Mouse (Mus musculus): Measurements from ENCODE around the gene Actr1a. TPM values are rescaled to one million over a fixed set of nuclear protein-coding genes. Genes with fewer than 3 reads are reported as not detected.

Gene Actr1a
- 172 and 185 TPM in 2 replicates for polyA plus RNA-seq (2016; fragmentation: Nextera tagmentation; extraction: Ambion mirVana)

DNA sequence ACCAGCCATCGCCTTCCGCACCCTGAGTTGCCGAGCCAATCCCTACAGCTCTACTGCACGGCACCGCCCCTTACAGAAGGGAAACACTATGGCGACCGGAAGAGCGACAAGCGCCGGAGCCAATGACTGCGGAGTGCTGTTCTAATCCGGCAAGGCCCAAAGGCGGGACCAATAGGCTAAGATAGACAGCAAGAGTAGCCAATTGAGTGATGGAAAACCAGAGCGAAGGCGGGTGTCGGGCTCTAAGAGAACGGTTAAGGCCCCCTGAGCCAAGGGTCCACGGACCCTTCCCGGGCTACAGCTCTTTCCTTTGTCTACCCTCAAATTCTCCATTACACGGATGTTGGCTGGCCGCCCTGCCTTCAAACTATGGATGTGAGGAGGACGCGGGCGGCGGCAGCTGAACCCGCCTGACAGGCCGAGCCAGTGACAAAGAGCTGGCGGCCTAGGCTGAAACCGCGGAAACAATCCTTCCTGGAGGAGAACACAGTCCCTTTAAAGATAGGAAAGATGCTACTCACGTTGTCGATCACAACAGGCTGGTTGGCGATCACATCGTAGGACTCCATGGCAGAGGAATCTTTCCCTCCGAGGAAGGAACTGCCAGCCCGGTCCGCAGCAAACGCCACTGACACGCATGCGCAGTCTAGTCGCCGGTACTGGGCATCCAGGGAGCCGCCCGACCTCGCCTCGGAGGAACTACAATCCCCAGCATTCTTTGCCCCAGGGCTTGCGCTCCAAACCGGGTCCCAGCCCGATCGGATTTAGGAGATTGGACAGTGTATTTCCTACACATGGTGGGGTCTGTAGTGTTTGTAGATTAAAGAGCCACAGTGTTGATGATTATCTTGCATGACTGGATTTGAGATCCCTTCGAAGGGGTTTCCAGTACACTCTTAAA lies at the start of gene Actr1a:
Gene Actr1a (minus strand): TSS at position 640 of the 901 bp plus-strand sequence.
- Histone ChIP-seq H3K9me3 (no peaks in the 10 kb centered on the region), H3K4me3 (peak within 1 kb of the TSS; percentile 89), H3K27ac (peak within 1 kb of the TSS; percentile 92), H3K27me3 (ENCODE audit: poor library complexity, severe bottlenecking) (no peaks in the 10 kb centered on the region), H3K4me1 (peaks cover 48% of the 10 kb centered on the region), H3K36me3 (replicated peaks) (peaks cover 10% of the 10 kb centered on the region)
- peak; percentile 96 for DNase-seq (ENCODE audit: extremely low spot score, low spot score)
- WGBS = under 1% methylated on average over 51 of the region's 51 CpGs

- WGBS = 5% methylated on average over 6 of the region's 6 CpGs
- peaks cover 63% of the 10 kb centered on the region for H3K4me1 ChIP-seq
- peak overlapping the region; percentile 73 for H3K27ac ChIP-seq
- DNase-seq (ENCODE audit: extremely low spot score, low spot score) = peak; percentile 78
- no peaks in the 10 kb centered on the region for H3K27me3 ChIP-seq (ENCODE audit: poor library complexity, severe bottlenecking)
- no peaks in the 10 kb centered on the region for H3K9me3 ChIP-seq
- H3K4me3 ChIP-seq = no peak overlapping the region
- H3K36me3 ChIP-seq (replicated peaks) = no peaks in the 10 kb centered on the region
These were observed 48.7 kb upstream of the Actr1a start for GRCm38 (mm10) chr19:46444209-46444608.

GRCm38 (mm10) chr19:46443509-46443908 lies 48.0 kb upstream of the Actr1a start:
- Histone ChIP-seq H3K36me3 (replicated peaks) (no peaks in the 10 kb centered on the region), H3K4me3 (peak overlapping the region; percentile 22; the same call in 1 of the 2 replicates), H3K4me1 (peaks cover 58% of the 10 kb centered on the region), H3K27me3 (ENCODE audit: poor library complexity, severe bottlenecking) (no peaks in the 10 kb centered on the region), H3K27ac (peak overlapping the region; percentile 73), H3K9me3 (no peaks in the 10 kb centered on the region)
- 7% methylated on average over 6 of the region's 6 CpGs for WGBS
- DNase-seq (ENCODE audit: extremely low spot score, low spot score) = peak; percentile 39

- WGBS = 3% methylated on average over 7 of the region's 7 CpGs
- Histone ChIP-seq H3K27ac (peak overlapping the region; percentile 65), H3K4me1 (peaks cover 44% of the 10 kb centered on the region), H3K4me3 (no peak overlapping the region), H3K9me3 (0 out of 2 replicates have a peak, but pooled peaks cover 3% of the 10 kb centered on the region), H3K36me3 (replicated peaks) (peaks cover 19% of the 10 kb centered on the region), H3K27me3 (ENCODE audit: poor library complexity, severe bottlenecking) (no peaks in the 10 kb centered on the region)
- DNase-seq (ENCODE audit: extremely low spot score, low spot score) = peak; percentile 36
These were observed 39.9 kb upstream of the Actr1a start for GRCm38 (mm10) chr19:46435492-46435891.

- Histone ChIP-seq H3K36me3 (replicated peaks) (peaks cover 22% of the 10 kb centered on the region), H3K4me1 (peaks cover 44% of the 10 kb centered on the region), H3K27me3 (ENCODE audit: poor library complexity, severe bottlenecking) (no peaks in the 10 kb centered on the region), H3K27ac (peak overlapping the region; percentile 78), H3K4me3 (no peak overlapping the region), H3K9me3 (0 out of 2 replicates have a peak, but pooled peaks cover 3% of the 10 kb centered on the region)
- 64% methylated on average over 9 of the region's 9 CpGs for WGBS
- DNase-seq (ENCODE audit: extremely low spot score, low spot score) = no peak
These were observed 39.0 kb upstream of the Actr1a start for GRCm38 (mm10) chr19:46434591-46434990.

DNA sequence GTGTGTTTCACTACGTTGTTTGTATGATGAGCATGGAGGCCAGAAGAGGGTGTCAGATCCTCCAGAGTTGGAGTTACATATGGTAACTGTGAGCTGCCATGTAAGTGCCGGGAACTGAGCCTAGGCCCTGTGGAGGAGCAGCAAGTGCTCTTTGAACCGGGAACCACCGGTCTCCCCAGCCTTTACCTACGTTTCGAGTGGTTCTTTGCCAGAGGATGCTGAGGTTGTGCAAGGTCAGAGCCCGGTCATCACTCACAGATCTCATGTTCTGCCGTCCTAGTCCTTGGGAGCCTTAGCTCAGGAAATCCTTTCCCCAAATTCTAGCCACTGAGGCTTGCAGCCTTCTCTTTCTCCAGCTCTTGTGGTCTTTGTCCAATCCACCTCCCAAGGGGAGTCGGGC lies 38.6 kb upstream of the Actr1a start:
- Histone ChIP-seq H3K36me3 (replicated peaks) (peaks cover 25% of the 10 kb centered on the region), H3K9me3 (0 out of 2 replicates have a peak, but pooled peaks cover 3% of the 10 kb centered on the region), H3K4me3 (no peak overlapping the region), H3K4me1 (peaks cover 44% of the 10 kb centered on the region), H3K27me3 (ENCODE audit: poor library complexity, severe bottlenecking) (no peaks in the 10 kb centered on the region), H3K27ac (peak overlapping the region; percentile 78)
- WGBS = 68% methylated on average over 9 of the region's 9 CpGs
- DNase-seq (ENCODE audit: extremely low spot score, low spot score) = no peak

GRCm38 (mm10) chr19:46433712-46434111 lies 38.2 kb upstream of the Actr1a start:
- peaks cover 44% of the 10 kb centered on the region for H3K4me1 ChIP-seq
- peak overlapping the region; percentile 78 for H3K27ac ChIP-seq
- H3K4me3 ChIP-seq = no peak overlapping the region
- WGBS = 64% methylated on average over 7 of the region's 7 CpGs
- 0 out of 2 replicates have a peak, but pooled peaks cover 7% of the 10 kb centered on the region for H3K9me3 ChIP-seq
- H3K36me3 ChIP-seq (replicated peaks) = peaks cover 29% of the 10 kb centered on the region
- no peaks in the 10 kb centered on the region for H3K27me3 ChIP-seq (ENCODE audit: poor library complexity, severe bottlenecking)
- no peak for DNase-seq (ENCODE audit: extremely low spot score, low spot score)

DNA sequence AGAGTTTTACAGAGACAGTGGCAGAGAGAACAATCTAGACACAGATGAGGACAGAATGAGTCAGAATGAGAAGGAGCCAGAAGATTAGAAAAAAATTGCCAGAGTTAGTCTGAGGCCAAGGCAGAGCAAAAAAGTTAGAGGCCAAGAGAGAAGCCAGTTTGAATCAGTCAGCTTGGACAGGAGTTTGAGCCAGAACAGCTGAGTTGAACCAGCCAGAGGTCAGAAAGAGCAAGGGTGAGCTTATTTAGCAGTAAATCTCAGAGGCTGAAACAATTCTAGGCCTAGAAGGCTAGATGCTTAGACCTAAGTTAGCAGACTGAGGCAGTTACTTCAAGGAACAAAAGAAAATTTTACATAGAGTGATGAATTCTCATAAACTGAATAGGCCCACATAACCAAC lies 33.7 kb upstream of the Actr1a start:
- Histone ChIP-seq H3K27ac (no peak overlapping the region), H3K4me3 (no peak overlapping the region), H3K27me3 (ENCODE audit: poor library complexity, severe bottlenecking) (no peaks in the 10 kb centered on the region), H3K9me3 (peaks cover 7% of the 10 kb centered on the region; the same call in 1 of the 2 replicates), H3K4me1 (peaks cover 28% of the 10 kb centered on the region), H3K36me3 (replicated peaks) (peaks cover 68% of the 10 kb centered on the region)
- no peak for DNase-seq (ENCODE audit: extremely low spot score, low spot score)

DNA sequence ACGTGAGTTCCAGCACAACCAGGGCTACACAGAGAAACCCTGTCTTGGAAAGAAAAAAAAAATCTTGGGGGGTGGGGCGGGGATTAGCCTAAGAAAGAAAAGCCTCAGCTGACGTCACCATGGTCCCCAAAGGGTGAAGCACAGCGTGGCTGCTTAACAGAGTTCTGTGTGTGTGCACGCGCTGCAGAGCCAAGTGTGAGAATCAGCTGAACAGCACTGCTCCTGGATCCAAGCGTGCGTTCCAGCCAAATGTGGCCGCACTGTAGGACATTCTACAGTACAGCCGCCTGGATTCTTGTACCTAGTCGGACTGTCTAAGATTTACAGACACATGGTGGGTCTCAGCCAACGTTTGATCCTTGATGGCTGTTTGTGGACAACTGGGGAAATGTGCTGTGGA lies 30.9 kb upstream of the Actr1a start:
- Histone ChIP-seq H3K27me3 (ENCODE audit: poor library complexity, severe bottlenecking) (no peaks in the 10 kb centered on the region), H3K36me3 (replicated peaks) (peaks cover 54% of the 10 kb centered on the region), H3K4me3 (no peak overlapping the region), H3K4me1 (peaks cover 39% of the 10 kb centered on the region), H3K9me3 (peaks cover 6% of the 10 kb centered on the region; the same call in 1 of the 2 replicates), H3K27ac (no peak overlapping the region; the same call in 1 of the 2 replicates)
- 73% methylated on average over 12 of the region's 12 CpGs for WGBS
- DNase-seq (ENCODE audit: extremely low spot score, low spot score) = no peak

- peaks cover 48% of the 10 kb centered on the region for H3K36me3 ChIP-seq (replicated peaks)
- H3K9me3 ChIP-seq = peaks cover 4% of the 10 kb centered on the region; the same call in 1 of the 2 replicates
- H3K4me1 ChIP-seq = peaks cover 43% of the 10 kb centered on the region
- 89% methylated on average over 8 of the region's 8 CpGs for WGBS
- no peak overlapping the region for H3K4me3 ChIP-seq
- DNase-seq (ENCODE audit: extremely low spot score, low spot score) = no peak
- no peak overlapping the region for H3K27ac ChIP-seq
- no peaks in the 10 kb centered on the region for H3K27me3 ChIP-seq (ENCODE audit: poor library complexity, severe bottlenecking)
These were observed 29.7 kb upstream of the Actr1a start for GRCm38 (mm10) chr19:46425266-46425665.

DNA sequence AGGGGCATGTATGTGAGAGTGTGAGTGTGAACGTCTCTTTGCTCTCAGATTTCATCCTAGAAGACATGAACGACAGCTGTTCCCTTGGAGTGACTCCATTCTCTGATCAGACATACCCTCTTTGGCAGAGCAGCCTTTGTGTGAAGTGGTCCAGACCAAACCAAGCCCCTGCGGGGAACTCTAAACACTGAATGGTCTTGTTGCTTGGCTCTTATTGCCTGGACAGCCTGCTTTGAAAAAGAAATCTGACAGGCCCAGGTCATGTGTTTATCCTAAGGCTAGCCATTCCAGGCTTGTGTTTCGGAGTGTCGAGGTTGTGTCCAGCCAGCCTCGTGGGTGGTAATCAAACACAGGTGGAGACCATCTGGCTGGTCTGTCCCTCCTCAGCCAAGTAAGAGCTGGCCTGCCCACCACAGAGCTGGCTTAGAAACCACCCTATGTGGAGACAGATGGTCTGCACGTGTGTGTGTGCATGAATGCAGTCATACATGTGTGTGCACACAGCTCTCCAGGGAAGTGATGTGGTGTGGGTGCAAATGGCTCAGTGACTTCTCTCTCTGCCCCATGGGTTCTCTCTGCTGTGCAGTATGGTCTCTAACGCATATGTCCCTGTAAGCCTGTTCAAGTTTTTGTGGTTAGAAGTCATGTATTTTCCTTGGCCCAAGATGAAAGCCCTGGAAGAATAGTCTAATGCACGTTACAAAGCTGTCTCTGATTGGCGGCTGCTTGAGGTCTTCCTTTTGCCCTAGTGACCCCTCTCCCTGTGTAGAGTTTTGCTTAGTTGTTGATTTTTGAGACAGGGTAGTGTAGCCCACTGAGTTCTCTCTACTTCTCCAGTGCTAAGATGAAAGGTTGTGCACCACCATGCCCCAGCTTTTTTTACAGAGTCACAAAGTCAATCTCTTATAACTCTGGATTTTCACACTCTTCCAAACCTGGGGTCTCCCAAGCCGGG lies 27.1 kb upstream of the Actr1a start:
- H3K36me3 ChIP-seq (replicated peaks) = peaks cover 29% of the 10 kb centered on the region
- H3K4me1 ChIP-seq = peaks cover 52% of the 10 kb centered on the region
- no peak overlapping the region for H3K4me3 ChIP-seq
- no peaks in the 10 kb centered on the region for H3K27me3 ChIP-seq (ENCODE audit: poor library complexity, severe bottlenecking)
- H3K27ac ChIP-seq = peak overlapping the region; percentile 20
- no peaks in the 10 kb centered on the region; the same call in 1 of the 2 replicates for H3K9me3 ChIP-seq
- peak; percentile 58 for DNase-seq (ENCODE audit: extremely low spot score, low spot score)
- 57% methylated on average over 11 of the region's 11 CpGs for WGBS

DNA sequence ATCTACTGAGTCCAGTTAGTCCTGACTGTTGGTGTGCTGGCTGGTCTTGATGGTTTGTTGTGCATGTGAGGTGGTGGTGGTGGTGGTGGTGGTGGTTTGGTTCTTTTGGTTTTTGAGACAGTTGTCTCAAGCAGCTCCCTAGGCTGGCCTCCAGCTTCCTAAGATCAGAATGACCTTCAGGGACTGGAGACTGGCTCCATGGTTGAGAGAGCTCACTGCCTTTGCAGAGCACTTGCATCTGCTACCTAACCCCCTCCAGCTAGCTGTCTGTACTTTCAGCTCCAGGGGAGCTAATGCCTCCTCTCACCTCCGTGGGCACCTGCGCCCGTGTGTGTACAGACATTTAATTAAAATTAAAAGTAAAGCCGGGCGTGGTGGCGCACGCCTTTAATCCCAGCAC lies 24.9 kb upstream of the Actr1a start:
- peaks cover 51% of the 10 kb centered on the region for H3K4me1 ChIP-seq
- H3K27ac ChIP-seq = no peak overlapping the region
- 92% methylated on average over 7 of the region's 7 CpGs for WGBS
- peaks cover 20% of the 10 kb centered on the region for H3K36me3 ChIP-seq (replicated peaks)
- H3K27me3 ChIP-seq (ENCODE audit: poor library complexity, severe bottlenecking) = no peaks in the 10 kb centered on the region
- no peak for DNase-seq (ENCODE audit: extremely low spot score, low spot score)
- no peaks in the 10 kb centered on the region for H3K9me3 ChIP-seq
- no peak overlapping the region for H3K4me3 ChIP-seq
